Mouse (Mus musculus): ENCODE measurements around the gene Cdkn2c. TPM values are rescaled to one million over a fixed set of nuclear protein-coding genes. Genes with fewer than 3 reads are reported as not detected.

The Cdkn2c gene
- polyA plus RNA-seq, 1 experiment from 2014 or later, result 11.3 TPM

DNA sequence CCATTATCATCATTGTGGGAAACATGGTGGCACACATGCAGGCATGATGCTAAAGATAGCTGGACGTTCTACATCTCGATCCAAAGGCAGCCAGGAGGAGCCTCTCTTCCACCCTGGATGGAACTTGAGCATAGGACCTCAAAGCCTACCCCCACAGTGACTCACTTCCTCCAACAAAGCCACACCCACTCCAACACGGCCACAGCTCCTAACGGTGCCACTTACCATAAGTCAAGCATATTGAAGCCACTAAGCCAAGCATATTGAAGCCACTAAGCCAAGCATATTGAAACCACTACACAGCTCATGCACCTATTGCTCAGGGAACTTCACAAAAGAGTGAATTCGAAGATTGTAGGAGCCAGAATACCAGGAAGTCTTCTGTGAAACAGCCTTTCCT, 17.7 kb downstream of the Cdkn2c start:
- WGBS (ENCODE audit: insufficient replicate concordance), result 45% methylated on average over 5 of the region's 5 CpGs
- Histone ChIP-seq H3K27ac (ENCODE audit: low read length) (no peak overlapping the region), H3K9me3 (replicated peaks; ENCODE audit: control insufficient read depth, low read length) (no peaks in the 10 kb centered on the region), H3K4me1 (ENCODE audit: control insufficient read depth, low read depth, low read length) (no peaks in the 10 kb centered on the region), H3K36me3 (ENCODE audit: control insufficient read depth, insufficient read depth) (no peaks in the 10 kb centered on the region), H3K4me3 (ENCODE audit: low read depth, low read length) (no peak overlapping the region), H3K9ac (ENCODE audit: low read depth, low read length) (no peak overlapping the region), H3K27me3 (ENCODE audit: control insufficient read depth, insufficient read depth, low read depth, low read length) (no peaks in the 10 kb centered on the region; the same call in none of the 2 replicates), H3K4me2 (ENCODE audit: low read depth, low read length) (no peak overlapping the region)
- no peak for ATAC-seq (ENCODE audit: low read depth)

DNA sequence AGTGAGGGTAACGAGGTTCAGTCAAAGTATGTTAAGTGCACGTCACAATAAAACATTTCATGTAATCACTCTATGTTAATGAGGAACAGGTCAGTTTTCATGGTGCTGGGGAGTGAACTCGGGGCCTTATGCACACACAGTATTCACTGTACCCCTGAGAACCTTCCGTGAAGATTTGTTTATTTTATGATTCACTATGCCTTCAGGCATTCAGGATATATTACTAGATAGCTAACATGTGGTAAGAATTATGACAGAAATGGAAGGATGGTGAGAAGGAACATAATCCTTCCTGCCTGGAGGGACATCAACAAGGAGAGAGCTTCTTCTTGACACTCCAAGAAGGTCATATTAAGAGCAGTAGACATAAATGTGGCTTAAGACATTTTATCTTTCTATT, 19.7 kb downstream of the Cdkn2c start:
- Histone ChIP-seq H3K4me1 (ENCODE audit: control insufficient read depth, low read depth, low read length) (no peaks in the 10 kb centered on the region), H3K27me3 (ENCODE audit: control insufficient read depth, insufficient read depth, low read depth, low read length) (no peaks in the 10 kb centered on the region; the same call in 1 of the 2 replicates), H3K9ac (ENCODE audit: low read depth, low read length) (no peak overlapping the region), H3K36me3 (ENCODE audit: control insufficient read depth, insufficient read depth) (no peaks in the 10 kb centered on the region), H3K9me3 (replicated peaks; ENCODE audit: control insufficient read depth, low read length) (no peaks in the 10 kb centered on the region), H3K27ac (ENCODE audit: low read length) (no peak overlapping the region), H3K4me2 (ENCODE audit: low read depth, low read length) (no peak overlapping the region), H3K4me3 (ENCODE audit: low read depth, low read length) (no peak overlapping the region)
- ATAC-seq (ENCODE audit: low read depth), result no peak
- 56% methylated on average over 4 of the region's 4 CpGs for whole genome bisulfite sequencing (ENCODE audit: insufficient replicate concordance)

DNA sequence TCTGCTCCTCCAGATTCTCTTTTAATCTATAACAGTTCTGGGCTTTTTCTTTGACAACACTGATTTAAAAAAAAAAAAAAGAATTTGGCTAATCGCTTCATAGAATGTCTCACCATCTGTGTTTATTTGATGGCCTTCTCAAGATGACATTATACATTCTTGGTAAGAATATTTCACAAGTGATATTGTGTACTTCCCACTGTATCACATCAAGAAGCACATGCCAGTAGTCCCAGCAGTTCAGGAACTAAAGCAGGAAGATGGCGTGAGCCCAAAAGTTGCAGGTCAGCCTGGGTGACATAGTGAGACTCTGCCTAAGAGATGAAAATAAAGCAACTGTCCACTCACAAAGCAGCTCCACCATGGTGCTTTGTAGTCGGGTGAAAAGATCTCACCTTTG, 25.5 kb downstream of the Cdkn2c start:
- ATAC-seq (ENCODE audit: low read depth), result no peak
- no peaks in the 10 kb centered on the region for H3K27me3 ChIP-seq (ENCODE audit: control insufficient read depth, insufficient read depth, low read depth, low read length)
- no peak overlapping the region for H3K9ac ChIP-seq (ENCODE audit: low read depth, low read length)
- H3K9me3 ChIP-seq (replicated peaks; ENCODE audit: control insufficient read depth, low read length), result no peaks in the 10 kb centered on the region
- no peak overlapping the region for H3K4me2 ChIP-seq (ENCODE audit: low read depth, low read length)
- no peaks in the 10 kb centered on the region for H3K36me3 ChIP-seq (ENCODE audit: control insufficient read depth, insufficient read depth)
- 55% methylated on average over 3 of the region's 3 CpGs for WGBS (ENCODE audit: insufficient replicate concordance)
- no peak overlapping the region for H3K4me3 ChIP-seq (ENCODE audit: low read depth, low read length)
- H3K27ac ChIP-seq (ENCODE audit: low read length), result no peak overlapping the region
- H3K4me1 ChIP-seq (ENCODE audit: control insufficient read depth, low read depth, low read length), result no peaks in the 10 kb centered on the region; the same call in 1 of the 2 replicates

DNA sequence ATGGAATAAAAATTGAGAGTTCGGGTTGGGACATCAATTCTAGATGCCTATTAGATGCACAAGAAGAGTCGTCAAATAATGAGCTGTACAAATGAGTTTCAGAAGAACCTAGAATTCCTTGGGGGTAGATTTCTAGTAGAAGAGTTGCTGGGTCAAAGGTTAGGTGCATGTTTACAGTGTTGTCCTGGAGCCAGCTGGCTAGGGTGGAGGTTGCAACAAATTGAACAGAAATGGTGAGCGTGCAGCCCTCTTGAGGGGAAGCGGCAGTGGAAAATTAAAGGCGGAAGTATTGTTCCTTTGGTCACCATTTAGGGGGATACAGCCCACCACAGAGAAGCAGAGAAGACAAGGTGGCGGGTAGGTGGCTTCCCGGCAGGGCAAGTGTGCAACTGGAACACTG, 26.8 kb downstream of the Cdkn2c start:
- 76% methylated on average over 7 of the region's 7 CpGs for WGBS (ENCODE audit: insufficient replicate concordance)
- Histone ChIP-seq H3K9ac (ENCODE audit: low read depth, low read length) (no peak overlapping the region), H3K4me2 (ENCODE audit: low read depth, low read length) (no peak overlapping the region), H3K27me3 (ENCODE audit: control insufficient read depth, insufficient read depth, low read depth, low read length) (no peaks in the 10 kb centered on the region), H3K27ac (ENCODE audit: low read length) (no peak overlapping the region), H3K4me1 (ENCODE audit: control insufficient read depth, low read depth, low read length) (no peaks in the 10 kb centered on the region; the same call in 1 of the 2 replicates), H3K4me3 (ENCODE audit: low read depth, low read length) (no peak overlapping the region), H3K36me3 (ENCODE audit: control insufficient read depth, insufficient read depth) (no peaks in the 10 kb centered on the region), H3K9me3 (replicated peaks; ENCODE audit: control insufficient read depth, low read length) (no peaks in the 10 kb centered on the region)
- no peak for ATAC-seq (ENCODE audit: low read depth)

DNA sequence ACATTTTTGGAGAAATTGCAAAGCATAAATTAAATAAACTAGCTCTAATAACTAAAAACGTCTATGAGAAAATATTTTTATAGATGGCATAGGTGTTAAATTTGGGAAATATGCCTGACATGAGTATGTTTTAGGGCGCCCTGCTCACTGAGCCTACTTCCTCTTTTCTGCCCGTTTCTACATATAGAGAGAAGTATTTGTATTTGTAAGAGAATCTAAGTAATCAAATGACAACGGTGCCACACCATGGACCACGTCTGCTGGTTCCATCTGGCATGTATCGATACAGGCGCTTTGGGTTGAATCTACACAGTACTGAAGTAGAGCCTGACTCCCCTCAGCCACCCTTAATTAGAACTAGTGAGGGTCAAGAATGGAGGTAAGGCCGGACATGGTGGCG, 27.6 kb downstream of the Cdkn2c start:
- no peak overlapping the region for H3K9ac ChIP-seq (ENCODE audit: low read depth, low read length)
- no peak for ATAC-seq (ENCODE audit: low read depth)
- no peaks in the 10 kb centered on the region for H3K27me3 ChIP-seq (ENCODE audit: control insufficient read depth, insufficient read depth, low read depth, low read length)
- no peaks in the 10 kb centered on the region; the same call in 1 of the 2 replicates for H3K4me1 ChIP-seq (ENCODE audit: control insufficient read depth, low read depth, low read length)
- no peaks in the 10 kb centered on the region for H3K36me3 ChIP-seq (ENCODE audit: control insufficient read depth, insufficient read depth)
- H3K9me3 ChIP-seq (replicated peaks; ENCODE audit: control insufficient read depth, low read length), result no peaks in the 10 kb centered on the region
- no peak overlapping the region for H3K4me3 ChIP-seq (ENCODE audit: low read depth, low read length)
- no peak overlapping the region for H3K4me2 ChIP-seq (ENCODE audit: low read depth, low read length)
- H3K27ac ChIP-seq (ENCODE audit: low read length), result no peak overlapping the region
- WGBS (ENCODE audit: insufficient replicate concordance), result 61% methylated on average over 9 of the region's 9 CpGs

DNA sequence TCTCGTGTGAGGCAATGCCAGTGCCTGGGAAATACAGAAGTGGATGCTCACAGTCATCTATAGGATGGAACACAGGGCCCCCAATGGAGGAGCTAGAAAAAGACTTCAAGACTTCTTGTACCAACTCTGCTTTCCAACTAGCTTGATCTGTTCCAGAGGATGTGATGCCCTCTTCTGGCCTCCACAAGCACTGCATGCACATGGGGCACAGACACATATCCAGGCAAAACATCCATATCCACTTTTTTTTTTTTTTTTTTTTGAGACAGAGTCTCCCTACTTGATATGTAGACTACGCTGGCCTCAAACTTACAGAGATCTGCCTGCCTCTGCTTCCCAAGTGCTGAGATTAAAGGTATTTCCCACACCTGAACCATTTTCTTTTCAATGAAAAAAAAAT, 32.0 kb downstream of the Cdkn2c start:
- WGBS (ENCODE audit: insufficient replicate concordance), result 65% methylated on average over 2 of the region's 2 CpGs
- H3K27me3 ChIP-seq (ENCODE audit: control insufficient read depth, insufficient read depth, low read depth, low read length), result no peaks in the 10 kb centered on the region
- ATAC-seq (ENCODE audit: low read depth), result no peak
- H3K36me3 ChIP-seq (ENCODE audit: control insufficient read depth, insufficient read depth), result no peaks in the 10 kb centered on the region
- H3K9ac ChIP-seq (ENCODE audit: low read depth, low read length), result no peak overlapping the region
- no peak overlapping the region for H3K4me3 ChIP-seq (ENCODE audit: low read depth, low read length)
- no peaks in the 10 kb centered on the region for H3K9me3 ChIP-seq (replicated peaks; ENCODE audit: control insufficient read depth, low read length)
- H3K27ac ChIP-seq (ENCODE audit: low read length), result no peak overlapping the region
- no peak overlapping the region for H3K4me2 ChIP-seq (ENCODE audit: low read depth, low read length)
- no peaks in the 10 kb centered on the region for H3K4me1 ChIP-seq (ENCODE audit: control insufficient read depth, low read depth, low read length)

DNA sequence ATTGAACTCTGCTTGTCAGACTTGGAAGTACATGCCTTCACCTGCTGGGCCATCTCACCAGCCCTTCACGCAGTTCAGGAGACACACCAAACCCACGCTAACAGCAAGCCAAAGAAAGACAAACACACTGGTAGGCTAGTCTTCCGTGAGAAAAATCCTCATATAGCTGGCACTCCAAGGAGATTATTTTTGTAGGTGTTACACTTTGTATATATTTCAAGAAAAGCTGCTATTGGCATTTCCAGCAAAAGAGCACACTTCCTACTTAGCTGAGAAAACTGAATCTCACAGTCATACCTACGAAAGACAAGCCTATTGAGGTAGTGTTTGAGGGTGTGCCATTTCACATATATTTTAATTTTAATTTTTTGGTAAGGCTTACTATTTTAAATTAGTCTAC, 36.0 kb downstream of the Cdkn2c start:
- H3K9ac ChIP-seq (ENCODE audit: low read depth, low read length), result no peak overlapping the region
- 62% methylated on average over 4 of the region's 4 CpGs for WGBS (ENCODE audit: insufficient replicate concordance)
- H3K4me3 ChIP-seq (ENCODE audit: low read depth, low read length), result no peak overlapping the region
- H3K9me3 ChIP-seq (replicated peaks; ENCODE audit: control insufficient read depth, low read length), result no peaks in the 10 kb centered on the region
- H3K36me3 ChIP-seq (ENCODE audit: control insufficient read depth, insufficient read depth), result no peaks in the 10 kb centered on the region
- H3K27ac ChIP-seq (ENCODE audit: low read length), result no peak overlapping the region
- no peak for ATAC-seq (ENCODE audit: low read depth)
- H3K27me3 ChIP-seq (ENCODE audit: control insufficient read depth, insufficient read depth, low read depth, low read length), result no peaks in the 10 kb centered on the region
- no peaks in the 10 kb centered on the region for H3K4me1 ChIP-seq (ENCODE audit: control insufficient read depth, low read depth, low read length)
- no peak overlapping the region for H3K4me2 ChIP-seq (ENCODE audit: low read depth, low read length)

DNA sequence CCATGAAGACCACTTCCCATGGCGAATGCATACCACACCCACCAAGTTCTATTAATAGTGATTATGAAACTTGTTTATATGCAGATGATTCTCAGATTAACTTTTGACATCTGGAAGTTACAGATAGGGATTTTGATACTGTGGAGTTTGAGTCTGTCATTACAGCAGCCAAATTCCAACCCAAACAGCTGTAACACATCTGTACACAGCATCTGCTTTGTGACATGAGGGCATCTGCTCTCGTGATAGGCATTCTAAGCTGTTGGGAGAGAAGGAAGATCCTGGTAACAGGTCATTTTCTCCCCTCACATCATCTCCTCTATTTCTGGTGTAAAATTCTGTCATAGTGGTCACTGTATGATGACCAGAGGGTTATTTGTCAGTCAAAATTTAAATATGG, 36.8 kb downstream of the Cdkn2c start:
- no peak overlapping the region for H3K9ac ChIP-seq (ENCODE audit: low read depth, low read length)
- no peak overlapping the region for H3K4me2 ChIP-seq (ENCODE audit: low read depth, low read length)
- no peaks in the 10 kb centered on the region for H3K27me3 ChIP-seq (ENCODE audit: control insufficient read depth, insufficient read depth, low read depth, low read length)
- whole genome bisulfite sequencing (ENCODE audit: insufficient replicate concordance), result 43% methylated on average over 2 of the region's 2 CpGs
- no peak overlapping the region for H3K4me3 ChIP-seq (ENCODE audit: low read depth, low read length)
- no peak overlapping the region for H3K27ac ChIP-seq (ENCODE audit: low read length)
- H3K36me3 ChIP-seq (ENCODE audit: control insufficient read depth, insufficient read depth), result no peaks in the 10 kb centered on the region
- no peaks in the 10 kb centered on the region for H3K9me3 ChIP-seq (replicated peaks; ENCODE audit: control insufficient read depth, low read length)
- ATAC-seq (ENCODE audit: low read depth), result no peak
- H3K4me1 ChIP-seq (ENCODE audit: control insufficient read depth, low read depth, low read length), result no peaks in the 10 kb centered on the region

DNA sequence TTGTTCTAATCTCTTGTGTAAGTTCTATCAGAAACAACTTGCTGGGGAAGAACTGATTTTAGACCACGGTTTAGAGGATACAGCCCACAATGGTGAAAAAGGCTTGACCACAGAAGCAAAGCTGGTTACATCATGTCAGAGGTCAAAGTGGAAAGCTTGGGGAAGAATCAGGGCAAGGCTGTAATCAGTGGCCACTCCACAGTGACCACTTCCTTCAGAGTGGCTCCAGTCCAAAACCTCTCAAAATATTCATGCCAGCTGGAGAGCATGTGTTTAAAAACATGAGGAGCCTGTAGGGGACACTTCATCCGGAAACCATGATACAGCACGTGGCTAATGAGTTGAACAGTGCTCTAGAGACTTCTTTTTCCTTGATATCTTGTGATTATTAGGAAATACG, 54.4 kb downstream of the Cdkn2c start:
- H3K27me3 ChIP-seq (ENCODE audit: control insufficient read depth, insufficient read depth, low read depth, low read length), result no peaks in the 10 kb centered on the region
- H3K9ac ChIP-seq (ENCODE audit: low read depth, low read length), result no peak overlapping the region
- no peaks in the 10 kb centered on the region for H3K9me3 ChIP-seq (replicated peaks; ENCODE audit: control insufficient read depth, low read length)
- H3K27ac ChIP-seq (ENCODE audit: low read length), result no peak overlapping the region
- no peaks in the 10 kb centered on the region for H3K36me3 ChIP-seq (ENCODE audit: control insufficient read depth, insufficient read depth)
- H3K4me3 ChIP-seq (ENCODE audit: low read depth, low read length), result no peak overlapping the region
- H3K4me1 ChIP-seq (ENCODE audit: control insufficient read depth, low read depth, low read length), result no peaks in the 10 kb centered on the region
- no peak for ATAC-seq (ENCODE audit: low read depth)
- no peak overlapping the region for H3K4me2 ChIP-seq (ENCODE audit: low read depth, low read length)
- WGBS (ENCODE audit: insufficient replicate concordance), result 42% methylated on average over 4 of the region's 4 CpGs

All from liver, embryonic 16.5 days (tissue).